Mouse (Mus musculus): ENCODE data around the gene Clcn2. TPM values are rescaled to one million over a fixed set of nuclear protein-coding genes. Genes with fewer than 3 reads are reported as not detected.
A peak's percentile ranks its signal among the peaks of the same experiment; 100 is the strongest.

The Clcn2 gene
- polyA plus RNA-seq, 1 experiment = 4.4 TPM

- H3ac ChIP-seq (ENCODE audit: control insufficient read depth, insufficient read length) = no peak overlapping the region
- peaks cover 2% of the 10 kb centered on the region for H3K36me3 ChIP-seq (ENCODE audit: control insufficient read depth, insufficient read depth)
- H3K4me3 ChIP-seq = peak overlapping the region; percentile 61
- no peak for TF ChIP-seq POLR2A (IDR thresholded peaks at IDR 0.05; ENCODE audit: insufficient read length, low read depth)
- no peak for TF ChIP-seq USF1 (IDR thresholded peaks at IDR 0.05; ENCODE audit: low read depth)
- TF ChIP-seq MYOD1 (IDR thresholded peaks at IDR 0.05; ENCODE audit: control insufficient read depth in 1 of 3, insufficient read length in 2 of 3, low read depth in 2 of 3) = no peak
- no peak for TF ChIP-seq CEBPB (IDR thresholded peaks at IDR 0.05; ENCODE audit: insufficient read depth, poor library complexity, severe bottlenecking)
- TF ChIP-seq REST (IDR thresholded peaks at IDR 0.05; ENCODE audit: insufficient read depth, insufficient read length) = no peak
- TF ChIP-seq MYOG (IDR thresholded peaks at IDR 0.05; ENCODE audit: control insufficient read depth in 1 of 3, insufficient read depth in 1 of 3, insufficient read length in 2 of 3, low read depth in 2 of 3) = no peak
- TF ChIP-seq E2F4 (IDR thresholded peaks at IDR 0.05; ENCODE audit: insufficient read depth) = no peak
- TF ChIP-seq TCF12 (IDR thresholded peaks at IDR 0.05; ENCODE audit: insufficient read depth, poor library complexity, severe bottlenecking) = no peak
- no peak for TF ChIP-seq SRF (IDR thresholded peaks at IDR 0.05; ENCODE audit: control insufficient read depth, insufficient read length, low read depth)
- TF ChIP-seq POLR2AphosphoS2 (IDR thresholded peaks at IDR 0.05; ENCODE audit: insufficient read length, low read depth) = no peak
- TF ChIP-seq MAX (IDR thresholded peaks at IDR 0.05; ENCODE audit: low read depth) = no peak
- TF ChIP-seq TCF3 (IDR thresholded peaks at IDR 0.05; ENCODE audit: insufficient read length, low read depth) = no peak
- peak overlapping the region; percentile 98 for H3K4me2 ChIP-seq (ENCODE audit: low read depth)
- H3K27me3 ChIP-seq (ENCODE audit: control insufficient read depth, insufficient read depth, insufficient read length) = no peaks in the 10 kb centered on the region
- H3K79me2 ChIP-seq (ENCODE audit: control insufficient read depth, insufficient read depth) = peaks cover 2% of the 10 kb centered on the region
Measured at GRCm38 (mm10) chr16:20714307-20715080, 3.1 kb downstream of the Clcn2 start.

GRCm38 (mm10) chr16:20712889-20713288 lies 4.7 kb downstream of the Clcn2 start:
- Histone ChIP-seq H3ac (ENCODE audit: control insufficient read depth, insufficient read length) (no peak overlapping the region), H3K4me2 (ENCODE audit: low read depth) (no peak overlapping the region), H3K79me2 (ENCODE audit: control insufficient read depth, insufficient read depth) (no peaks in the 10 kb centered on the region), H3K36me3 (ENCODE audit: control insufficient read depth, insufficient read depth) (no peaks in the 10 kb centered on the region), H3K27me3 (ENCODE audit: control insufficient read depth, insufficient read depth, insufficient read length) (no peaks in the 10 kb centered on the region), H3K4me3 (no peak overlapping the region)
- TF ChIP-seq REST (IDR thresholded peaks at IDR 0.05; ENCODE audit: insufficient read depth, insufficient read length) = no peak
- TF ChIP-seq POLR2AphosphoS2 (IDR thresholded peaks at IDR 0.05; ENCODE audit: insufficient read length, low read depth) = no peak
- TF ChIP-seq MYOG (IDR thresholded peaks at IDR 0.05; ENCODE audit: control insufficient read depth in 1 of 3, insufficient read depth in 1 of 3, insufficient read length in 2 of 3, low read depth in 2 of 3) = no peak
- TF ChIP-seq USF1 (IDR thresholded peaks at IDR 0.05; ENCODE audit: low read depth) = no peak
- TF ChIP-seq CEBPB (IDR thresholded peaks at IDR 0.05; ENCODE audit: insufficient read depth, poor library complexity, severe bottlenecking) = no peak
- TF ChIP-seq TCF12 (IDR thresholded peaks at IDR 0.05; ENCODE audit: insufficient read depth, poor library complexity, severe bottlenecking) = no peak
- no peak for TF ChIP-seq MYOD1 (IDR thresholded peaks at IDR 0.05; ENCODE audit: control insufficient read depth in 1 of 3, insufficient read length in 2 of 3, low read depth in 2 of 3)
- no peak for TF ChIP-seq E2F4 (IDR thresholded peaks at IDR 0.05; ENCODE audit: insufficient read depth)
- no peak for TF ChIP-seq MAX (IDR thresholded peaks at IDR 0.05; ENCODE audit: low read depth)
- TF ChIP-seq TCF3 (IDR thresholded peaks at IDR 0.05; ENCODE audit: insufficient read length, low read depth) = no peak
- TF ChIP-seq POLR2A (IDR thresholded peaks at IDR 0.05; ENCODE audit: insufficient read length, low read depth) = no peak
- TF ChIP-seq SRF (IDR thresholded peaks at IDR 0.05; ENCODE audit: control insufficient read depth, insufficient read length, low read depth) = no peak

DNA sequence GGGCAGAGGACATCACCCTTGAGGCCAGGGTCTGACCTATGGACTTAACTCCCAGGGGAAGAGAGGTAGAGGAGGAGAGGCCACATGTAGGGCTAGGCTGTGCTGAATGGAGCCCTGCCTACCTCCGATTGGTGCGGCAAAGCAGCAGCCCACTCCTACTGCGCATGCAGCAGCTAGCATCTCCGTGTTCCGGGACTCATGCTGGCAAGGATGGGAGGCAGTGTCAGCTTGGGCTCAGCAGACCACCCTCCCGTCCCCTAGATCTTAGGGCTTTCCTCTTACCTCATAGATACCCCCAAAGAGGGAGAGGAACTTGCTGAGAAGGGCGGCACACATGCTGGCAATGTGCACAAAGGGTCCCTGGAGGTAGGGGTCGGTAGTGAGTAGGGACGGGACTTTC lies 5.4 kb downstream of the Clcn2 start:
- H3K4me2 ChIP-seq (ENCODE audit: low read depth) = no peak overlapping the region
- no peak overlapping the region for H3ac ChIP-seq (ENCODE audit: control insufficient read depth, insufficient read length)
- TF ChIP-seq MAX (IDR thresholded peaks at IDR 0.05; ENCODE audit: low read depth) (no peak), USF1 (IDR thresholded peaks at IDR 0.05; ENCODE audit: low read depth) (no peak), SRF (IDR thresholded peaks at IDR 0.05; ENCODE audit: control insufficient read depth, insufficient read length, low read depth) (no peak), POLR2A (IDR thresholded peaks at IDR 0.05; ENCODE audit: insufficient read length, low read depth) (no peak), MYOD1 (IDR thresholded peaks at IDR 0.05; ENCODE audit: control insufficient read depth in 1 of 3, insufficient read length in 2 of 3, low read depth in 2 of 3) (no peak), MYOG (IDR thresholded peaks at IDR 0.05; ENCODE audit: control insufficient read depth in 1 of 3, insufficient read depth in 1 of 3, insufficient read length in 2 of 3, low read depth in 2 of 3) (no peak)
- H3K79me2 ChIP-seq (ENCODE audit: control insufficient read depth, insufficient read depth) = no peaks in the 10 kb centered on the region
- H3K27me3 ChIP-seq (ENCODE audit: control insufficient read depth, insufficient read depth, insufficient read length) = no peaks in the 10 kb centered on the region
- H3K4me3 ChIP-seq = no peak overlapping the region
- no peaks in the 10 kb centered on the region for H3K36me3 ChIP-seq (ENCODE audit: control insufficient read depth, insufficient read depth)

DNA sequence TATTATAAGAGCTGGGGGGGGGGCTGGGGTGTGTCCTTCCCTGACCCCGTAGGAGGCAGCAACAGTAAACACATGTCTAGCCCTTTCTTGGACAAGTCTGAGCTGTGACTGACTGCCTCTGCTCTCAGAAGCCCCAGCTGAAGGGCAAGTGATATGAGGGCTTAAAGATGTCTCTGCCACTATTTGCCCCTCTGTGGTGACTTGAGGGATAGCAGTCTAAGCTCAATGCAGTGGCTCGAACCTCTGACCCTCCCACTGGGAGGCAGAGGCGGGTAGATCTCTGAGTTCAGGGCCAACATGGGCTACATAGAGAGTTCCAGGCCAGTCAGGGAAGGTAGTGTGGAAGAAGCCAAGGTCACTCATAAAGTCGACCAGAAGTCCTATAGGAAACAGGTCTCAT lies 6.7 kb downstream of the Clcn2 start:
- no peaks in the 10 kb centered on the region for H3K36me3 ChIP-seq (ENCODE audit: control insufficient read depth, insufficient read depth)
- H3K79me2 ChIP-seq (ENCODE audit: control insufficient read depth, insufficient read depth) = no peaks in the 10 kb centered on the region
- TF ChIP-seq TCF3 (IDR thresholded peaks at IDR 0.05; ENCODE audit: insufficient read length, low read depth) = no peak
- no peak for TF ChIP-seq TCF12 (IDR thresholded peaks at IDR 0.05; ENCODE audit: insufficient read depth, poor library complexity, severe bottlenecking)
- TF ChIP-seq REST (IDR thresholded peaks at IDR 0.05; ENCODE audit: insufficient read depth, insufficient read length) = no peak
- TF ChIP-seq USF1 (IDR thresholded peaks at IDR 0.05; ENCODE audit: low read depth) = no peak
- no peak for TF ChIP-seq MYOD1 (IDR thresholded peaks at IDR 0.05; ENCODE audit: control insufficient read depth in 1 of 3, insufficient read length in 2 of 3, low read depth in 2 of 3)
- TF ChIP-seq POLR2A (IDR thresholded peaks at IDR 0.05; ENCODE audit: insufficient read length, low read depth) = no peak
- no peak for TF ChIP-seq MYOG (IDR thresholded peaks at IDR 0.05; ENCODE audit: control insufficient read depth in 1 of 3, insufficient read depth in 1 of 3, insufficient read length in 2 of 3, low read depth in 2 of 3)
- TF ChIP-seq SRF (IDR thresholded peaks at IDR 0.05; ENCODE audit: control insufficient read depth, insufficient read length, low read depth) = no peak
- TF ChIP-seq MAX (IDR thresholded peaks at IDR 0.05; ENCODE audit: low read depth) = no peak
- TF ChIP-seq POLR2AphosphoS2 (IDR thresholded peaks at IDR 0.05; ENCODE audit: insufficient read length, low read depth) = no peak
- no peak for TF ChIP-seq CEBPB (IDR thresholded peaks at IDR 0.05; ENCODE audit: insufficient read depth, poor library complexity, severe bottlenecking)
- TF ChIP-seq E2F4 (IDR thresholded peaks at IDR 0.05; ENCODE audit: insufficient read depth) = no peak
- H3ac ChIP-seq (ENCODE audit: control insufficient read depth, insufficient read length) = no peak overlapping the region
- no peaks in the 10 kb centered on the region for H3K27me3 ChIP-seq (ENCODE audit: control insufficient read depth, insufficient read depth, insufficient read length)
- H3K4me3 ChIP-seq = no peak overlapping the region
- no peak overlapping the region for H3K4me2 ChIP-seq (ENCODE audit: low read depth)
